Mouse (Mus musculus): ENCODE measurements around the gene Dnah7c. TPM values are rescaled to one million over a fixed set of nuclear protein-coding genes. Genes with fewer than 3 reads are reported as not detected.

Dnah7c gene
- polyA plus RNA-seq, 1 experiment from 2014 or later, result 0.11 TPM

GRCm38 (mm10) chr1:46851586-46851985, 426.2 kb downstream of the Dnah7c start:
- no peaks in the 10 kb centered on the region for H3K36me3 ChIP-seq (replicated peaks; ENCODE audit: control insufficient read depth, insufficient read depth, low read depth, low read length)
- DNase-seq (ENCODE audit: low spot score), result no peak

DNA sequence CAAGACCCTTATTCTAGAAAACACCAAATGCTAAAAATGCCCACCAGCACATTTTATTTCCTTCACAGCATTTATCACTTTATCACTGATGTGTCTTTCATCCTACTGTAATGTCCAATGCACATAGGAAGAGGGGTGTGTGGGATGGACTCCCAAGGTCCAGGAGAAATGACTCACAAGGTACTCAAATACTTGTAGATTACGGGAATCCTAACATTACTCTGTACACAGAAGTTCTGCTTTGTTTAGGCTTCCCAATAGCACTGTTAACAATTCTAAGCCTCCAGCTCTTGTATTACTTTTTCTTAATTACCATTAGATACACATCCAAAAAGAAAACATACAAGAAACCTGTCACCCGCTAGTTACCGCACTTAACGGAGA, 426.8 kb downstream of the Dnah7c start:
- Histone ChIP-seq H3K27me3 (ENCODE audit: control insufficient read depth, insufficient read depth, low read length) (no peaks in the 10 kb centered on the region), H3K27ac (replicated peaks; ENCODE audit: low read depth, low read length) (no peak overlapping the region; the same call in none of the 2 replicates), H3K9me3 (replicated peaks; ENCODE audit: control insufficient read depth, low read length) (no peaks in the 10 kb centered on the region), H3K36me3 (replicated peaks; ENCODE audit: control insufficient read depth, insufficient read depth, low read depth, low read length) (no peaks in the 10 kb centered on the region), H3K4me1 (ENCODE audit: control insufficient read depth, insufficient read depth, low read length) (no peaks in the 10 kb centered on the region), H3K4me2 (ENCODE audit: low read depth, low read length) (peak overlapping the region; percentile 58), H3K9ac (replicated peaks; ENCODE audit: low read length) (peak overlapping the region; percentile 99), H3K4me3 (ENCODE audit: low read depth, low read length) (peak overlapping the region; percentile 98)
- WGBS, result under 1% methylated on average over 4 of the region's 4 CpGs
- no peak for ATAC-seq (replicated peaks; ENCODE audit: insufficient number of reproducible peaks, low FRiP score, low TSS enrichment, low read depth)
- DNase-seq (ENCODE audit: low spot score), result no peak

More at GRCm38 (mm10) chr1:46851586-46851985, 426.2 kb downstream of the Dnah7c start:
- Histone ChIP-seq H3K9ac (replicated peaks; ENCODE audit: low read length) (no peak overlapping the region), H3K4me2 (ENCODE audit: low read depth, low read length) (peak overlapping the region; percentile 37; the same call in 1 of the 2 replicates), H3K27me3 (ENCODE audit: control insufficient read depth, insufficient read depth, low read length) (no peaks in the 10 kb centered on the region), H3K4me3 (ENCODE audit: low read depth, low read length) (0 out of 2 replicates have a peak overlapping the region, but pooled peaks have one; percentile 6), H3K4me1 (ENCODE audit: control insufficient read depth, insufficient read depth, low read length) (no peaks in the 10 kb centered on the region), H3K27ac (replicated peaks; ENCODE audit: low read depth, low read length) (no peak overlapping the region), H3K9me3 (replicated peaks; ENCODE audit: control insufficient read depth, low read length) (no peaks in the 10 kb centered on the region)
- no peak for ATAC-seq (replicated peaks; ENCODE audit: insufficient number of reproducible peaks, low FRiP score, low TSS enrichment, low read depth)
- 62% methylated on average over 4 of the region's 4 CpGs for WGBS

GRCm38 (mm10) chr1:46852600-46853272, 427.3 kb downstream of the Dnah7c start:
- peak overlapping the region; percentile 99 for H3K27ac ChIP-seq (replicated peaks; ENCODE audit: low read depth, low read length)
- H3K36me3 ChIP-seq (replicated peaks; ENCODE audit: control insufficient read depth, insufficient read depth, low read depth, low read length), result no peaks in the 10 kb centered on the region
- peak; percentile 83 for DNase-seq (ENCODE audit: low spot score)
- H3K9me3 ChIP-seq (replicated peaks; ENCODE audit: control insufficient read depth, low read length), result no peaks in the 10 kb centered on the region
- H3K4me3 ChIP-seq (ENCODE audit: low read depth, low read length), result peak overlapping the region; percentile 98
- H3K9ac ChIP-seq (replicated peaks; ENCODE audit: low read length), result peak overlapping the region; percentile 99
- H3K27me3 ChIP-seq (ENCODE audit: control insufficient read depth, insufficient read depth, low read length), result no peaks in the 10 kb centered on the region
- no peaks in the 10 kb centered on the region for H3K4me1 ChIP-seq (ENCODE audit: control insufficient read depth, insufficient read depth, low read length)
- WGBS, result under 1% methylated on average over 67 of the region's 75 CpGs
- peak overlapping the region; percentile 58 for H3K4me2 ChIP-seq (ENCODE audit: low read depth, low read length)
- ATAC-seq (replicated peaks; ENCODE audit: insufficient number of reproducible peaks, low FRiP score, low TSS enrichment, low read depth), result peak; percentile 40

DNA sequence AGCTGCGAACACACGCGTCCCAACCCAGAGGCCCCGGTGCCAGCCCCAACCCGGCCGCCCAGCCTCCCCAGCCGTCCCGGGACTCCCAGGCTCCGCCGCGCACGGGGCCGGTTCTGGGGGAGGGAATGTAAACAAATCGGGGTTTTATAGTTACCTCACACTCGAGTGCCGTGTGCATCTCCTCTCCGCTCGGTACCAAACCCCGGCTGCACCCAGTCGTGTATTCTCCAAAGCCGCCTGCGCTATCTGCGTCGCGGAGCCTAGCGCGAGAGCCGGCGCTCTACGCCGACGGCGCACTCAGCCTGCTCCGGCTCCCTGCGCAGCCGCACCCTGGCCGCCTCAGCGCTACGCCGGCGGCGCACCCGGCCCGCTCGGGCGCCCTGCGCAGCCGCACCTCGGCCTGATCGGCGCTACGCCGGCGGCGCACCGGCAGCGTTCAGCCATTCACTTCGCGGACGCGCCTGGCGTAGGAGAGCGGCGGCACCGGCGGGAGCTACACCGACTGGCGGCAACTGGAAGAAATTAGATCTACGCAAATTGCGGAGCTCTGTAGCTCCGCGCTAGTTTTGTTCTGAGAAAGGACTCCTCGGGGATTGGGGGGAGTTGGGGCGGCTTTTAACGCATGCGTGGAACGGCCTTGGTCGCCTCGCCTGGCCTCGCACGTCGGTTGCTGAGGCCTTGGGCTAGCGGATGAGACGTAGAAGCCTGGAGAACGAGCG, 428.1 kb downstream of the Dnah7c start:
- peak overlapping the region; percentile 99 for H3K9ac ChIP-seq (replicated peaks; ENCODE audit: low read length)
- H3K9me3 ChIP-seq (replicated peaks; ENCODE audit: control insufficient read depth, low read length), result no peaks in the 10 kb centered on the region
- no peaks in the 10 kb centered on the region for H3K4me1 ChIP-seq (ENCODE audit: control insufficient read depth, insufficient read depth, low read length)
- under 1% methylated on average over 84 of the region's 86 CpGs for WGBS
- no peaks in the 10 kb centered on the region for H3K36me3 ChIP-seq (replicated peaks; ENCODE audit: control insufficient read depth, insufficient read depth, low read depth, low read length)
- H3K27ac ChIP-seq (replicated peaks; ENCODE audit: low read depth, low read length), result peak overlapping the region; percentile 99
- H3K4me2 ChIP-seq (ENCODE audit: low read depth, low read length), result peak overlapping the region; percentile 58
- DNase-seq (ENCODE audit: low spot score) (peak; percentile 98), ATAC-seq (replicated peaks; ENCODE audit: insufficient number of reproducible peaks, low FRiP score, low TSS enrichment, low read depth) (peak; percentile 94)
- H3K27me3 ChIP-seq (ENCODE audit: control insufficient read depth, insufficient read depth, low read length), result no peaks in the 10 kb centered on the region
- H3K4me3 ChIP-seq (ENCODE audit: low read depth, low read length), result peak overlapping the region; percentile 98

- no peaks in the 10 kb centered on the region for H3K4me1 ChIP-seq (ENCODE audit: control insufficient read depth, insufficient read depth, low read length)
- H3K27ac ChIP-seq (replicated peaks; ENCODE audit: low read depth, low read length), result peak overlapping the region; percentile 99
- no peak for DNase-seq (ENCODE audit: low spot score)
- no peaks in the 10 kb centered on the region for H3K9me3 ChIP-seq (replicated peaks; ENCODE audit: control insufficient read depth, low read length)
- H3K4me3 ChIP-seq (ENCODE audit: low read depth, low read length), result peak overlapping the region; percentile 98
- 0 out of 2 replicates have a peak, but pooled peaks have one; percentile 0 for ATAC-seq (replicated peaks; ENCODE audit: insufficient number of reproducible peaks, low FRiP score, low TSS enrichment, low read depth)
- WGBS, result 29% methylated on average over 18 of the region's 18 CpGs
- H3K27me3 ChIP-seq (ENCODE audit: control insufficient read depth, insufficient read depth, low read length), result no peaks in the 10 kb centered on the region
- H3K9ac ChIP-seq (replicated peaks; ENCODE audit: low read length), result peak overlapping the region; percentile 54
- peak overlapping the region; percentile 23 for H3K4me2 ChIP-seq (ENCODE audit: low read depth, low read length)
- H3K36me3 ChIP-seq (replicated peaks; ENCODE audit: control insufficient read depth, insufficient read depth, low read depth, low read length), result no peaks in the 10 kb centered on the region
These were observed 428.9 kb downstream of the Dnah7c start for GRCm38 (mm10) chr1:46854036-46854900.

DNA sequence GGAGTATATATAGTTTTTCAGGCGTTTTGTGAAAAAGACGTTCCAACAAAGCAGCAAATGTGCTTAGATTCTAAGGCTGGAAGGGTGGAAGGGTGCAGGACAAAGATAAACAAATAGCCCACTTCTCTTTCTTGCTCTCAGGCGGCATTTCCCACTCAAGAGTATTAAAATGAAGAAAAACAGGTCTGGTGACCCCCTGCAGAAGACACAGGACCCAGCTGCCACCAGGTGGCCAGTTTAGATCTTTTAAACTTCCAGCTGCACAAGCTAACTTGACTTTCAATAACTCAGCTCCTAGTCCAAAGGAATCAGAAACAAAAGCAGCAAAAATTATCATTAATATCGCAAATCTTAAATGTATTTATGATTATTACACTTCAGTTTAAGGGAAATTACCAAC, 431.1 kb downstream of the Dnah7c start:
- H3K4me2 ChIP-seq (ENCODE audit: low read depth, low read length), result no peak overlapping the region
- 42% methylated on average over 4 of the region's 4 CpGs for WGBS
- no peak overlapping the region for H3K9ac ChIP-seq (replicated peaks; ENCODE audit: low read length)
- H3K27ac ChIP-seq (replicated peaks; ENCODE audit: low read depth, low read length), result no peak overlapping the region
- no peaks in the 10 kb centered on the region for H3K27me3 ChIP-seq (ENCODE audit: control insufficient read depth, insufficient read depth, low read length)
- ATAC-seq (replicated peaks; ENCODE audit: insufficient number of reproducible peaks, low FRiP score, low TSS enrichment, low read depth) (no peak), DNase-seq (ENCODE audit: low spot score) (no peak)
- H3K9me3 ChIP-seq (replicated peaks; ENCODE audit: control insufficient read depth, low read length), result no peaks in the 10 kb centered on the region
- H3K4me1 ChIP-seq (ENCODE audit: control insufficient read depth, insufficient read depth, low read length), result no peaks in the 10 kb centered on the region
- H3K4me3 ChIP-seq (ENCODE audit: low read depth, low read length), result no peak overlapping the region
- no peaks in the 10 kb centered on the region for H3K36me3 ChIP-seq (replicated peaks; ENCODE audit: control insufficient read depth, insufficient read depth, low read depth, low read length)
